Mouse (Mus musculus) myocyte (in vitro differentiated cells): ENCODE results near the gene Nek10.

Source experiments
- E2F4 ChIP-seq: IDR thresholded peaks from one replicate; pipeline ENCODE4 v1.6.1; 2011; ENCODE audit warnings: mild to moderate bottlenecking, control low read depth, moderate library complexity; ENCODE audit not compliant: insufficient read depth
- MAX ChIP-seq: IDR thresholded peaks from one replicate; pipeline ENCODE4 v1.6.1; 2011; ENCODE audit warnings: low read depth, mild to moderate bottlenecking, control low read depth
- POLR2A ChIP-seq: IDR thresholded peaks from one replicate; pipeline ENCODE4 v1.6.1; 2011; ENCODE audit warnings: low read depth, mild to moderate bottlenecking, control low read depth, moderate library complexity; ENCODE audit not compliant: insufficient read length
- POLR2AphosphoS2 ChIP-seq: IDR thresholded peaks from one replicate; pipeline ENCODE4 v1.6.1; 2011; ENCODE audit warnings: low read depth, control low read depth; ENCODE audit not compliant: insufficient read length
- SRF ChIP-seq: IDR thresholded peaks from one replicate; pipeline ENCODE4 v1.6.1; 2011; ENCODE audit warnings: low read depth; ENCODE audit not compliant: control insufficient read depth, insufficient read length
- TCF12 ChIP-seq: IDR thresholded peaks from one replicate; pipeline ENCODE4 v1.6.1; 2011; ENCODE audit warnings: mild to moderate bottlenecking, control low read depth; ENCODE audit not compliant: poor library complexity, insufficient read depth, severe bottlenecking
- TCF3 ChIP-seq: IDR thresholded peaks from one replicate; pipeline ENCODE4 v1.6.1; 2011; ENCODE audit warnings: low read depth, control low read depth; ENCODE audit not compliant: insufficient read length
- USF1 ChIP-seq: IDR thresholded peaks from one replicate; pipeline ENCODE4 v1.6.1; 2011; ENCODE audit warnings: low read depth, mild to moderate bottlenecking, control low read depth, moderate library complexity

DNA sequence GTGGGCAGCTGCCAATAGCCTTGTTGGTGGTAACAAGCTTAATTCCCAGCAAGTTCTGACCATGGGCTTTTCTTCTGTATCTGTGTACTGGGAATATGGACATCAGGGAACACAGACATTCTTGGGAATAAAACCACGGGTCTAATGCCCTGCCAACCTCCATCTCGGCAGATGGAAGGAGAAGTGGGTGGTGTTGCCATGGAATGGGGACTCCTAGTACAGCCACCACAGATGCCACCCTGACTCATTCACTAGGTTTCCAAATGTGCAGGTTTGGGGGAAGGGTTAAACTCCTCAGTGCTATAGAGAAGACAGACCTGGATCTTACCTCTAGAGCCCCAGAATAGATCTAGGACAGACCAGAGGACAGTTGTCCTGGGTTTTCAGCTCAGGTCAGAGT, 31.1 kb downstream of the Nek10 start:
- TF ChIP-seq POLR2A (no peak), USF1 (no peak), TCF12 (no peak), E2F4 (no peak), MAX (no peak), POLR2AphosphoS2 (no peak), SRF (no peak), TCF3 (no peak)
